ENCODE assay signal across 9 mouse cellular contexts in genomic region chr3:89863716-89864509, GRCm38 (mm10). TPM values are rescaled to one million over a fixed set of nuclear protein-coding genes. Genes with fewer than 3 reads are reported as not detected.
DNase-seq lines count a peak whose midpoint lies in the region; ATAC-seq and TF ChIP-seq lines count a peak whose summit lies in the region.
"Had no signal": no experiment of that assay in that cellular context is flagged by ENCODE, and none has a peak within 500 bp of the region (broad histone marks: within the 10 kb centered on the region; RNA-seq: fewer than 3 reads in every experiment).

No protein-coding gene starts in this region.

- H3K4me2 ChIP-seq in CH12.LX (ENCODE audit: insufficient read depth, low read depth, poor library complexity, severe bottlenecking): peak overlapping the region; percentile 1; the same call in 1 of the 2 replicates
- H3K4me2 ChIP-seq in forebrain, postnatal 0 days (ENCODE audit: low read depth): no peak overlapping the region
- H3K4me2 ChIP-seq: embryonic facial prominence, embryonic 15.5 days had no signal

- peak; percentile 54 for ATAC-seq in megakaryocyte, adult 5-6 weeks (ENCODE audit: poor library complexity, severe bottlenecking)
- no peak for ATAC-seq in forebrain, postnatal 0 days

- peak in 1 of 2 experiments; percentile 69; a peak in 2 of 4 replicates for TF ChIP-seq CTCF in CH12.LX (conservative IDR thresholded peaks at IDR 0.05 in 1 of 2, IDR thresholded peaks at IDR 0.05 in 1 of 2; ENCODE audit: low read depth in 2 of 2, low read length in 2 of 2)
- no peak for TF ChIP-seq CTCF in forebrain, postnatal 0 days (IDR thresholded peaks at IDR 0.05; ENCODE audit: low read depth)

- no peaks in the 10 kb centered on the region for H3K36me3 ChIP-seq in CH12.LX (replicated peaks in 1 of 2; ENCODE audit: control insufficient read depth in 1 of 2, insufficient read depth in 1 of 2, low read length in 1 of 2)
- H3K36me3 ChIP-seq in forebrain, postnatal 0 days (ENCODE audit: insufficient read depth): no peaks in the 10 kb centered on the region
- H3K36me3 ChIP-seq: embryonic facial prominence, embryonic 15.5 days had no signal

- H3K4me1 ChIP-seq in CH12.LX (ENCODE audit: control insufficient read depth in 1 of 2, insufficient read depth in 2 of 2): peaks cover 24 to 63% of the 10 kb centered on the region in 2 experiments
- H3K4me1 ChIP-seq in forebrain, postnatal 0 days (ENCODE audit: insufficient read depth): peaks cover 15% of the 10 kb centered on the region; the same call in 1 of the 2 replicates

- peak; percentile 76 for TF ChIP-seq RAD21 in CH12.LX (IDR thresholded peaks at IDR 0.05; ENCODE audit: low read depth, low read length)

- peak; percentile 50 for DNase-seq in gastrocnemius, adult 18-20 months (ENCODE audit: low spot score)
- no peak for DNase-seq in gastrocnemius, postnatal 36 days
- peak; percentile 49 for DNase-seq in CH12.LX (ENCODE audit: extremely low read depth)
- peak; percentile 38 for DNase-seq in heart, postnatal 4 days
- no peak for DNase-seq in embryo, embryonic 10 days (ENCODE audit: low spot score)
- DNase-seq in forebrain, postnatal 0 days: no peak
- no peak for DNase-seq in frontal cortex, postnatal 36 days (ENCODE audit: low spot score in 2 of 2)

- intact Hi-C loops in gastrocnemius, postnatal 36 days (cut with DNase I): no loop called here

- no peak for TF ChIP-seq POLR2A in CH12.LX (IDR thresholded peaks at IDR 0.05; ENCODE audit: low read depth, low read length)

- peaks cover 2% of the 10 kb centered on the region for H3K27me3 ChIP-seq in CH12.LX (replicated peaks)
- no peaks in the 10 kb centered on the region for H3K27me3 ChIP-seq in forebrain, postnatal 0 days (ENCODE audit: insufficient read depth, low read length)
- H3K27me3 ChIP-seq: embryonic facial prominence, embryonic 15.5 days had no signal

- dilution Hi-C loops in CH12.LX (cut with MboI; ENCODE audit: extremely low pct_ligation_motif_present, extremely low pct_unique_long_range_greater_than_20kb, low sequenced_read_pairs): no loop called here

- H3K9ac ChIP-seq in CH12.LX (ENCODE audit: insufficient read depth, low read depth): no peak overlapping the region
- H3K9ac ChIP-seq in forebrain, postnatal 0 days: no peak overlapping the region
- H3K9ac ChIP-seq: embryonic facial prominence, embryonic 15.5 days had no signal

- no peaks in the 10 kb centered on the region for H3K79me2 ChIP-seq in CH12.LX (replicated peaks; ENCODE audit: control insufficient read depth, extremely low read depth, insufficient read depth, poor library complexity, severe bottlenecking)

- peak overlapping the region; percentile 14; the same call in 1 of the 2 replicates for H3K27ac ChIP-seq in CH12.LX (ENCODE audit: insufficient read depth, low read depth)
- H3K27ac ChIP-seq in forebrain, postnatal 0 days (ENCODE audit: low read depth, low read length): no peak overlapping the region
- H3K27ac ChIP-seq: embryonic facial prominence, embryonic 15.5 days had no signal

- no peak; the same call in 1 of the 2 replicates for TF ChIP-seq EP300 in CH12.LX (IDR thresholded peaks at IDR 0.05; ENCODE audit: low read length)

- no peak overlapping the region for H3K4me3 ChIP-seq in CH12.LX (replicated peaks in 1 of 3; ENCODE audit: low read depth in 2 of 3, low read length in 2 of 3, poor library complexity in 1 of 3)
- no peak overlapping the region for H3K4me3 ChIP-seq in forebrain, postnatal 0 days (ENCODE audit: low read depth, low read length)
- H3K4me3 ChIP-seq: embryonic facial prominence, embryonic 15.5 days had no signal

- no peaks in the 10 kb centered on the region for H3K9me3 ChIP-seq in CH12.LX (replicated peaks; ENCODE audit: low read length)
- no peaks in the 10 kb centered on the region for H3K9me3 ChIP-seq in forebrain, postnatal 0 days (ENCODE audit: low read length)
- H3K9me3 ChIP-seq: embryonic facial prominence, embryonic 15.5 days had no signal

- 78% methylated on average over 9 of the region's 9 CpGs for WGBS in forebrain, postnatal 0 days

- in situ Hi-C loops in CH12.LX (cut with MboI; ENCODE audit: low pct_ligation_motif_present, low pct_unique_long_range_greater_than_20kb, low sequenced_read_pairs): no loop called here

TF ChIP-seq in CH12.LX, 34 proteins besides CTCF, POLR2A, EP300 and RAD21:
- TF ChIP-seq JUN (IDR thresholded peaks at IDR 0.05; ENCODE audit: insufficient read depth, low read depth, low read length) (no peak), KAT2A (IDR thresholded peaks at IDR 0.05; ENCODE audit: insufficient replicate concordance, low read length) (no peak), SMC3 (IDR thresholded peaks at IDR 0.05; ENCODE audit: low read depth, low read length) (peak; percentile 71), PAX5 (IDR thresholded peaks at IDR 0.05; ENCODE audit: low read length) (no peak), CHD2 (IDR thresholded peaks at IDR 0.05; ENCODE audit: low read length) (no peak), E2F4 (IDR thresholded peaks at IDR 0.05; ENCODE audit: insufficient replicate concordance, low read depth, low read length) (no peak), CHD1 (IDR thresholded peaks at IDR 0.05; ENCODE audit: low read depth, low read length) (no peak), ZC3H11A (IDR thresholded peaks at IDR 0.05; ENCODE audit: low read depth, low read length) (peak; percentile 8; the same call in 1 of the 2 replicates), RCOR1 (conservative IDR thresholded peaks at IDR 0.05; ENCODE audit: low read depth, low read length) (0 out of 2 replicates have a peak, but pooled peaks have one; percentile 65), BHLHE40 (IDR thresholded peaks at IDR 0.05; ENCODE audit: low read depth, low read length) (0 out of 2 replicates have a peak, but pooled peaks have one; percentile 7), SIN3A (IDR thresholded peaks at IDR 0.05; ENCODE audit: low read length) (no peak), POLR2AphosphoS2 (IDR thresholded peaks at IDR 0.05; ENCODE audit: low read depth, low read length) (no peak), MEF2A (IDR thresholded peaks at IDR 0.05; ENCODE audit: borderline replicate concordance, low read depth, low read length) (peak; percentile 76), MAFK (IDR thresholded peaks at IDR 0.05; ENCODE audit: insufficient replicate concordance, low read length) (0 out of 2 replicates have a peak, but pooled peaks have one; percentile 34), MAX (IDR thresholded peaks at IDR 0.05; ENCODE audit: low read length) (no peak), ZNF384 (IDR thresholded peaks at IDR 0.05; ENCODE audit: low read depth, low read length) (peak; percentile 16; the same call in 1 of the 2 replicates), ELF1 (IDR thresholded peaks at IDR 0.05; ENCODE audit: low read depth, low read length) (no peak), ETS1 (conservative IDR thresholded peaks at IDR 0.05; ENCODE audit: low read depth, low read length) (0 out of 2 replicates have a peak, but pooled peaks have one; percentile 33), MAZ (IDR thresholded peaks at IDR 0.05; ENCODE audit: low read depth, low read length) (no peak), IRF4 (IDR thresholded peaks at IDR 0.05; ENCODE audit: low read depth, low read length) (no peak), JUND (conservative IDR thresholded peaks at IDR 0.05; ENCODE audit: low read depth, low read length) (0 out of 2 replicates have a peak, but pooled peaks have one; percentile 9), MXI1 (IDR thresholded peaks at IDR 0.05; ENCODE audit: low read depth, low read length) (no peak; the same call in 1 of the 2 replicates)

RNA-seq across cellular contexts. Expression of gene She, which starts 32.7 kb away (rescaled TPM):
- 1 to 10 TPM; 2.8 to 4.8 TPM for total RNA-seq in gastrocnemius, adult 18-20 months (2021)
- 1 to 10 TPM; 3.7 to 4.6 TPM for total RNA-seq in gastrocnemius, postnatal 36 days (2021)
- total RNA-seq in CH12.LX (2012; rRNA removed): not detected in 2 replicates
- not detected in 2 replicates for total RNA-seq in CH12.LX (2014; rRNA removed)
- polyA plus RNA-seq in CH12.LX (2012; ENCODE audit: insufficient read length, low read depth): not detected in 2 replicates
- 10 to 100 TPM; 23.5 to 23.8 TPM for total RNA-seq in heart, postnatal 4 days (2021)
- not detected in 2 replicates for total RNA-seq in megakaryocyte, adult 5-6 weeks (2015)
- total RNA-seq in megakaryocyte, adult 5-6 weeks (2017): not detected in 2 replicates
- 1.8 and 2.1 TPM in 2 replicates for total RNA-seq in forebrain, postnatal 0 days (2014; rRNA removed)
- 0.65 and 0.86 TPM in 2 replicates for polyA plus RNA-seq in forebrain, postnatal 0 days (2015; fragmentation: Nextera tagmentation; extraction: Ambion mirVana)

RNA-seq across cellular contexts. Expression of gene Il6ra, which starts 49.1 kb away (rescaled TPM):
- total RNA-seq in gastrocnemius, adult 18-20 months (2021): 1 to 10 TPM; 3.1 to 7.2 TPM
- total RNA-seq in gastrocnemius, postnatal 36 days (2021): 1 to 10 TPM; 4.4 to 4.8 TPM
- total RNA-seq in CH12.LX (2012; rRNA removed) (1.4 and 2.2 TPM in 2 replicates), CH12.LX (2014; rRNA removed) (1.4 and 1.6 TPM in 2 replicates)
- 4.4 and 4.8 TPM in 2 replicates for polyA plus RNA-seq in CH12.LX (2012; ENCODE audit: insufficient read length, low read depth)
- total RNA-seq in heart, postnatal 4 days (2021): 1 to 10 TPM; 1.5 to 2.0 TPM
- 147 and 166 TPM in 2 replicates for total RNA-seq in megakaryocyte, adult 5-6 weeks (2015)
- total RNA-seq in megakaryocyte, adult 5-6 weeks (2017): 63.8 and 71.2 TPM in 2 replicates
- total RNA-seq in forebrain, postnatal 0 days (2014; rRNA removed): 1.1 and 1.7 TPM in 2 replicates
- polyA plus RNA-seq in forebrain, postnatal 0 days (2015; fragmentation: Nextera tagmentation; extraction: Ambion mirVana): 1.6 and 1.7 TPM in 2 replicates

Comparison
In these comparisons a context has a peak if more than half of its experiments do, and no peak if none do; other contexts are left out.
1. DNase-seq: peak in gastrocnemius, adult 18-20 months (single experiment), CH12.LX (single experiment) and heart, postnatal 4 days (single experiment); none in gastrocnemius, postnatal 36 days (0 of 2), embryo, embryonic 10 days (single experiment), forebrain, postnatal 0 days (single experiment) and frontal cortex, postnatal 36 days (0 of 2).
2. RNA of gene Il6ra, which starts 49.1 kb away (total RNA-seq): 63.8 to 166 TPM in megakaryocyte, adult 5-6 weeks; 3.1 to 7.2 TPM in gastrocnemius, adult 18-20 months, 4.4 to 4.8 TPM in gastrocnemius, postnatal 36 days, 1.5 to 2.0 TPM in heart, postnatal 4 days, 1.1 to 1.7 TPM in forebrain, postnatal 0 days and 1.4 to 2.2 TPM in CH12.LX; every median in the first group is over 4 times any median in the second.